Mouse (Mus musculus) brain, embryonic 14.5 days (tissue): ENCODE data around the gene Casz1. TPM values are rescaled to one million over a fixed set of nuclear protein-coding genes. Genes with fewer than 3 reads are reported as not detected.

Experiments
- DNase-seq: peaks from one replicate; pipeline ENCODE4 v3.0.0-alpha.2; 2011; ENCODE audit warnings: low read depth
- CTCF ChIP-seq: fragments of 200-500 bp; IDR thresholded peaks from 2 replicates; pipeline ENCODE4 v1.5.1; 2012; ENCODE audit warnings: inconsistent platforms, mild to moderate bottlenecking, moderate library complexity, borderline replicate concordance; ENCODE audit not compliant: insufficient read depth, insufficient read length; ENCODE audit errors: extremely low read depth
- POLR2A ChIP-seq: fragments of 200-500 bp; IDR thresholded peaks from 2 replicates; pipeline ENCODE4 v1.6.1; 2012; ENCODE audit warnings: mild to moderate bottlenecking, inconsistent platforms, borderline replicate concordance; ENCODE audit not compliant: poor library complexity, insufficient read depth, insufficient read length, severe bottlenecking; ENCODE audit errors: extremely low read depth
- polyA plus RNA-seq: library from polyadenylated mRNA; depleted of rRNA; stranded (reverse); fragments of >200 nt; gene quantifications from 2 replicates; pipeline ENCODE4 v1.2.3, GENCODE M21; 2012; rRNA removed

The Casz1 gene
- polyA plus RNA-seq, 1 experiment, result 6.9 TPM

DNA sequence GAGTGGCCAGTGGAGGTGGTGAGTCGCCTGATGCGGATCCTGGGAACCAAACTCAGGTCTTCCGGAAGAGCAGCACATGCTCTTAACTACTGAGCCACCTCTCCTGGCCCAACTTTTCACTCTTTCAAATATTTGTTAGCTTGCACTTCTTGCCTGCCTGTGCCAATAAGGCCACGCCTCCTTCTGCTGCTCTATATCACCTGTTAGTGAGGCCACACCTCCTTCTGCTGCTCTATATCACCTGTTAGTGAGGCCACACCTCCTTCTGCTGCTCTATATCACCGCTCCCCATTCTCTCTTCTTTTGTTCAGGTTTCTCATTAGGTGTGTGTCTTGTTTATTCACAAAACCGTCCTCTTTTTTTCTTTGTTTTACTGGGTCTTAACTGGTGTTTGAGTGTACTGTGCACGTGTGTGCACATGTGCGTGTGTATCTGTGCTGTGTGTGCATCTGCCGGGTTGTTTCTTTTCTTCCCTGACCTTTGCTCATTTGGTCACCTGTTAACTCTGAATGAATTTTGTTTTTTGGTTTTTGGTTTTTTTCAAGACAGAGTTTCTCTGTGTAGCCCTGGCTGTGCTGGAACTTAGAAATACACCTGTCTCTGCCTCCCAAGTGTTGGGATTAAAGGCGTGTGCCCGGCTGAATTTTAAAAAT lies 198.3 kb downstream of the Casz1 start:
- DNase-seq, result no peak
- no peak for TF ChIP-seq CTCF
- TF ChIP-seq POLR2A, result no peak

Other genes starting within 250 kb of the Casz1 start
- 59.7 and 71.3 TPM in 2 replicates for gene Exosc10, start 246.0 kb upstream of the Casz1 start, polyA plus RNA-seq
- gene Srm, start 212.9 kb upstream of the Casz1 start, polyA plus RNA-seq, result 96.7 and 108 TPM in 2 replicates
- 1.6 and 2.6 TPM in 2 replicates for gene Masp2, start 201.9 kb upstream of the Casz1 start, polyA plus RNA-seq
- gene Tardbp, start 177.4 kb upstream of the Casz1 start, polyA plus RNA-seq, result 438 and 625 TPM in 2 replicates
- not detected in 2 replicates for gene Gm572, start 161.1 kb upstream of the Casz1 start, polyA plus RNA-seq